Mouse (Mus musculus): ENCODE results near the gene Abca1. TPM values are rescaled to one million over a fixed set of nuclear protein-coding genes. Genes with fewer than 3 reads are reported as not detected.

Gene Abca1
- polyA plus RNA-seq, 1 experiment, result 9.0 TPM

GRCm38 (mm10) chr4:53014421-53014820 is 145.3 kb downstream of the Abca1 start:
- no peak for TF ChIP-seq POLR2A (IDR thresholded peaks at IDR 0.05; ENCODE audit: extremely low read depth, insufficient read depth, low read length)
- no peak for TF ChIP-seq CTCF (IDR thresholded peaks at IDR 0.05; ENCODE audit: extremely low read depth, insufficient read depth, low read length)
- no peak overlapping the region for H3K27ac ChIP-seq (ENCODE audit: insufficient read depth, low read length)
- H3K4me3 ChIP-seq (ENCODE audit: insufficient read depth, low read length), result no peak overlapping the region
- H3K4me1 ChIP-seq (ENCODE audit: control insufficient read depth, insufficient read depth, low read length), result no peaks in the 10 kb centered on the region

- Histone ChIP-seq H3K27ac (ENCODE audit: insufficient read depth, low read length) (no peak within 1 kb of the TSS), H3K4me3 (ENCODE audit: insufficient read depth, low read length) (peak within 1 kb of the TSS; percentile 45), H3K4me1 (ENCODE audit: control insufficient read depth, insufficient read depth, low read length) (no peaks in the 10 kb centered on the region)
- no peak for TF ChIP-seq CTCF (IDR thresholded peaks at IDR 0.05; ENCODE audit: extremely low read depth, insufficient read depth, low read length)
- peak; percentile 55; the same call in 1 of the 2 replicates for TF ChIP-seq POLR2A (IDR thresholded peaks at IDR 0.05; ENCODE audit: extremely low read depth, insufficient read depth, low read length)
Measured at GRCm38 (mm10) chr4:53011732-53012361, 147.8 kb downstream of the Abca1 start, which contains the start of gene Nipsnap3b. Nipsnap3b (plus strand) TSS chr4:53011880.

GRCm38 (mm10) chr4:53009871-53010270 is 149.8 kb downstream of the Abca1 start:
- Histone ChIP-seq H3K4me1 (ENCODE audit: control insufficient read depth, insufficient read depth, low read length) (no peaks in the 10 kb centered on the region), H3K4me3 (ENCODE audit: insufficient read depth, low read length) (no peak overlapping the region), H3K27ac (ENCODE audit: insufficient read depth, low read length) (no peak overlapping the region)
- TF ChIP-seq POLR2A (IDR thresholded peaks at IDR 0.05; ENCODE audit: extremely low read depth, insufficient read depth, low read length) (no peak), CTCF (IDR thresholded peaks at IDR 0.05; ENCODE audit: extremely low read depth, insufficient read depth, low read length) (no peak)

- H3K27ac ChIP-seq (ENCODE audit: insufficient read depth, low read length), result no peak overlapping the region
- no peak overlapping the region for H3K4me3 ChIP-seq (ENCODE audit: insufficient read depth, low read length)
- TF ChIP-seq CTCF (IDR thresholded peaks at IDR 0.05; ENCODE audit: extremely low read depth, insufficient read depth, low read length), result no peak
- no peak for TF ChIP-seq POLR2A (IDR thresholded peaks at IDR 0.05; ENCODE audit: extremely low read depth, insufficient read depth, low read length)
- H3K4me1 ChIP-seq (ENCODE audit: control insufficient read depth, insufficient read depth, low read length), result no peaks in the 10 kb centered on the region
Measured at GRCm38 (mm10) chr4:53009183-53009582, 150.5 kb downstream of the Abca1 start.

- Histone ChIP-seq H3K4me1 (ENCODE audit: control insufficient read depth, insufficient read depth, low read length) (no peaks in the 10 kb centered on the region), H3K4me3 (ENCODE audit: insufficient read depth, low read length) (no peak overlapping the region), H3K27ac (ENCODE audit: insufficient read depth, low read length) (no peak overlapping the region)
- no peak for TF ChIP-seq POLR2A (IDR thresholded peaks at IDR 0.05; ENCODE audit: extremely low read depth, insufficient read depth, low read length)
- no peak for TF ChIP-seq CTCF (IDR thresholded peaks at IDR 0.05; ENCODE audit: extremely low read depth, insufficient read depth, low read length)
Measured at GRCm38 (mm10) chr4:53000154-53000553, 159.5 kb downstream of the Abca1 start.

GRCm38 (mm10) chr4:52999449-52999848 is 160.2 kb downstream of the Abca1 start:
- H3K4me3 ChIP-seq (ENCODE audit: insufficient read depth, low read length), result no peak overlapping the region
- no peaks in the 10 kb centered on the region for H3K4me1 ChIP-seq (ENCODE audit: control insufficient read depth, insufficient read depth, low read length)
- no peak overlapping the region for H3K27ac ChIP-seq (ENCODE audit: insufficient read depth, low read length)
- TF ChIP-seq CTCF (IDR thresholded peaks at IDR 0.05; ENCODE audit: extremely low read depth, insufficient read depth, low read length) (no peak), POLR2A (IDR thresholded peaks at IDR 0.05; ENCODE audit: extremely low read depth, insufficient read depth, low read length) (no peak)

GRCm38 (mm10) chr4:52989248-52989647 is 170.4 kb downstream of the Abca1 start, which contains the start of gene Nipsnap3a:
Nipsnap3a (plus strand) TSS chr4:52989272.
- Histone ChIP-seq H3K27ac (ENCODE audit: insufficient read depth, low read length) (no peak within 1 kb of the TSS), H3K4me1 (ENCODE audit: control insufficient read depth, insufficient read depth, low read length) (no peaks in the 10 kb centered on the region), H3K4me3 (ENCODE audit: insufficient read depth, low read length) (no peak within 1 kb of the TSS)
- TF ChIP-seq POLR2A (IDR thresholded peaks at IDR 0.05; ENCODE audit: extremely low read depth, insufficient read depth, low read length) (no peak), CTCF (IDR thresholded peaks at IDR 0.05; ENCODE audit: extremely low read depth, insufficient read depth, low read length) (no peak)

- Histone ChIP-seq H3K4me3 (ENCODE audit: insufficient read depth, low read length) (no peak overlapping the region), H3K27ac (ENCODE audit: insufficient read depth, low read length) (no peak overlapping the region), H3K4me1 (ENCODE audit: control insufficient read depth, insufficient read depth, low read length) (no peaks in the 10 kb centered on the region)
- no peak for TF ChIP-seq POLR2A (IDR thresholded peaks at IDR 0.05; ENCODE audit: extremely low read depth, insufficient read depth, low read length)
- no peak for TF ChIP-seq CTCF (IDR thresholded peaks at IDR 0.05; ENCODE audit: extremely low read depth, insufficient read depth, low read length)
Measured at GRCm38 (mm10) chr4:52986266-52986665, 173.4 kb downstream of the Abca1 start.

GRCm38 (mm10) chr4:52985216-52985615 is 174.5 kb downstream of the Abca1 start:
- TF ChIP-seq POLR2A (IDR thresholded peaks at IDR 0.05; ENCODE audit: extremely low read depth, insufficient read depth, low read length), result no peak
- TF ChIP-seq CTCF (IDR thresholded peaks at IDR 0.05; ENCODE audit: extremely low read depth, insufficient read depth, low read length), result peak; percentile 46
- H3K4me3 ChIP-seq (ENCODE audit: insufficient read depth, low read length), result no peak overlapping the region
- H3K27ac ChIP-seq (ENCODE audit: insufficient read depth, low read length), result no peak overlapping the region
- H3K4me1 ChIP-seq (ENCODE audit: control insufficient read depth, insufficient read depth, low read length), result no peaks in the 10 kb centered on the region

Other genes with a start within 250 kb of the Abca1 start
- not detected in 2 replicates for gene Olfr272, start 240.7 kb downstream of the Abca1 start, polyA plus RNA-seq (2012; rRNA removed)
- gene Olfr270, start 195.3 kb downstream of the Abca1 start, polyA plus RNA-seq (2012; rRNA removed), result not detected in 2 replicates
- gene Nipsnap3a, start 170.6 kb downstream of the Abca1 start, polyA plus RNA-seq (2012; rRNA removed), result not detected in 2 replicates
- 16.3 and 17.0 TPM in 2 replicates for gene Nipsnap3b, start 148.0 kb downstream of the Abca1 start, polyA plus RNA-seq (2012; rRNA removed)

Data from cortical plate, adult 2 months (tissue).